Mouse (Mus musculus): ENCODE results near the gene Agt. TPM values are rescaled to one million over a fixed set of nuclear protein-coding genes. Genes with fewer than 3 reads are reported as not detected.

Agt gene
- polyA plus RNA-seq, 1 experiment: not detected

GRCm38 (mm10) chr8:124516039-124516438, 53.5 kb downstream of the Agt start:
- Histone ChIP-seq H3K4me1 (ENCODE audit: control insufficient read depth, insufficient read depth, low read length) (peaks cover 25% of the 10 kb centered on the region), H3K4me3 (ENCODE audit: insufficient read depth, low read length) (no peak overlapping the region), H3K27ac (ENCODE audit: insufficient read depth, low read depth, low read length) (peak overlapping the region; percentile 66)
- TF ChIP-seq POLR2A (IDR thresholded peaks at IDR 0.05; ENCODE audit: borderline replicate concordance, low read depth, low read length): no peak
- no peak for TF ChIP-seq CTCF (IDR thresholded peaks at IDR 0.05; ENCODE audit: low read depth, low read length)

GRCm38 (mm10) chr8:124509156-124509555, 60.4 kb downstream of the Agt start:
- Histone ChIP-seq H3K4me3 (ENCODE audit: insufficient read depth, low read length) (no peak overlapping the region), H3K27ac (ENCODE audit: insufficient read depth, low read depth, low read length) (no peak overlapping the region), H3K4me1 (ENCODE audit: control insufficient read depth, insufficient read depth, low read length) (peaks cover 2% of the 10 kb centered on the region; the same call in 1 of the 2 replicates)
- no peak for TF ChIP-seq POLR2A (IDR thresholded peaks at IDR 0.05; ENCODE audit: borderline replicate concordance, low read depth, low read length)
- TF ChIP-seq CTCF (IDR thresholded peaks at IDR 0.05; ENCODE audit: low read depth, low read length): no peak

GRCm38 (mm10) chr8:124508321-124508695, 61.2 kb downstream of the Agt start:
- no peak for TF ChIP-seq POLR2A (IDR thresholded peaks at IDR 0.05; ENCODE audit: borderline replicate concordance, low read depth, low read length)
- TF ChIP-seq CTCF (IDR thresholded peaks at IDR 0.05; ENCODE audit: low read depth, low read length): no peak
- no peak overlapping the region for H3K27ac ChIP-seq (ENCODE audit: insufficient read depth, low read depth, low read length)
- no peaks in the 10 kb centered on the region for H3K4me1 ChIP-seq (ENCODE audit: control insufficient read depth, insufficient read depth, low read length)
- H3K4me3 ChIP-seq (ENCODE audit: insufficient read depth, low read length): no peak overlapping the region

DNA sequence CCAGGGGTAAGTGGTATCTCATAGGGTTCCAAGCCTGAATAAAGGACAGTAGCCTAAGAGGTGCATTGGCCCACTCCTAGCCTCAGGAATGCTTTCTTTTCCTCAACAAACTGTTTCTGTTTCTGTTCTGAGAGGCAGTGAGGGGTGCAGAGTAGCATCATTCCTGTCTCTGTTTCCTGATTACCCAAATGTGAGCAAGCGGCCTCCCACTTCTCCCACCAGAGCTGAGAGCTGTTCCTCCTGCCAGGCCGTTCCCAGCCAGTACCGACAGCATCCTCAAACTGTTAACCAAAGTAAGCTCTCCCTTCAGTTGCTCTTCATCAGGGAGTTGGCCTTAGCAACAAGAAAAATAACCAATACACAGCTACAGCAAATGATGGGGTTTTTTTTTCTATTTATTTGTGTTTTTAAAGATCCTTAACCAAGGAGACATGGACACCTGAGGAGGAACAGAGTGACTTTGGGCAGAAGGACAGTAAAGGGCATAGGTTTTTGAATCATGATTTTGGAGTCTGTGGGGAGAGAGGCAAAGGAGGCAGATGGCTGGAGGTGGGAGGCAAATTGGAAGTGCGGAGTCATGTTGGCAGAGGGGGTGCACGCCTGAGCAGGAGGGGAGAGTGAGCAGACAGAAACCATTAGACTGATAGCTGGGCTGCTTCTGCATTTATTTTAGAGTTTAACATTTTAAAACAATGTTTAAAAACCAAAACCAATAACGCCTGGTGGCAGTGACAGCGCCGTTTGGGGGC, 61.8 kb downstream of the Agt start:
- no peak overlapping the region for H3K27ac ChIP-seq (ENCODE audit: insufficient read depth, low read depth, low read length)
- no peak overlapping the region for H3K4me3 ChIP-seq (ENCODE audit: insufficient read depth, low read length)
- H3K4me1 ChIP-seq (ENCODE audit: control insufficient read depth, insufficient read depth, low read length): no peaks in the 10 kb centered on the region
- TF ChIP-seq CTCF (IDR thresholded peaks at IDR 0.05; ENCODE audit: low read depth, low read length): no peak
- no peak for TF ChIP-seq POLR2A (IDR thresholded peaks at IDR 0.05; ENCODE audit: borderline replicate concordance, low read depth, low read length)

Other genes starting within 250 kb of the Agt start
- not detected in 2 replicates for gene Pgbd5, start 130.0 kb downstream of the Agt start, polyA plus RNA-seq (2012; ENCODE audit: insufficient read depth, insufficient read length, missing spikeins)
- gene Cog2, start 48.9 kb downstream of the Agt start, polyA plus RNA-seq (2012; ENCODE audit: insufficient read depth, insufficient read length, missing spikeins): 19.4 and 23.7 TPM in 2 replicates
- gene Capn9, start 6.4 kb upstream of the Agt start, polyA plus RNA-seq (2012; ENCODE audit: insufficient read depth, insufficient read length, missing spikeins): not detected in 2 replicates
- gene 2310022B05Rik, start 93.7 kb upstream of the Agt start, polyA plus RNA-seq (2012; ENCODE audit: insufficient read depth, insufficient read length, missing spikeins): 8.7 and 9.3 TPM in 2 replicates
- gene Ttc13, start 152.3 kb upstream of the Agt start, polyA plus RNA-seq (2012; ENCODE audit: insufficient read depth, insufficient read length, missing spikeins): 30.6 and 33.5 TPM in 2 replicates
- 3.9 and 4.5 TPM in 2 replicates for gene Arv1, start 152.4 kb upstream of the Agt start, polyA plus RNA-seq (2012; ENCODE audit: insufficient read depth, insufficient read length, missing spikeins)
- gene Fam89a, start 182.1 kb upstream of the Agt start, polyA plus RNA-seq (2012; ENCODE audit: insufficient read depth, insufficient read length, missing spikeins): not detected in 2 replicates
- gene Trim67, start 223.4 kb upstream of the Agt start, polyA plus RNA-seq (2012; ENCODE audit: insufficient read depth, insufficient read length, missing spikeins): 0.09 TPM in 1 of 2 replicates, not detected in the other